Mouse (Mus musculus) E14TG2a.4 (cell line): ENCODE measurements around the gene Msrb3.

ENCODE experiments used
- CTCF ChIP-seq: conservative IDR thresholded peaks from 2 replicates; pipeline ENCODE4 v1.5.1; 2014; ENCODE audit warnings: low read length
- NANOG ChIP-seq: IDR thresholded peaks from 2 replicates; pipeline ENCODE4 v1.6.1; 2014; ENCODE audit warnings: borderline replicate concordance, low read length, mixed read lengths
- POU5F1 ChIP-seq: IDR thresholded peaks from 2 replicates; pipeline ENCODE4 v1.6.1; 2014; ENCODE audit warnings: low read length, borderline replicate concordance

- TF ChIP-seq CTCF (no peak), NANOG (no peak), POU5F1 (no peak)
These were observed 114.4 kb downstream of the Msrb3 start for GRCm38 (mm10) chr10:120784516-120784915.
